Mouse (Mus musculus) E14TG2a.4 (cell line): ENCODE measurements at regions not wholly inside any gene's neighbourhood (a gene's known extent, or its start where the extent isn't known, plus 50 kb on each side); places are given as distances from the start of the nearest gene placed in this dataset.

ENCODE experiments used
- CTCF ChIP-seq: conservative IDR thresholded peaks from 2 replicates; pipeline ENCODE4 v1.5.1; 2014; ENCODE audit warnings: low read length
- POU5F1 ChIP-seq: IDR thresholded peaks from 2 replicates; pipeline ENCODE4 v1.6.1; 2014; ENCODE audit warnings: low read length, borderline replicate concordance

- TF ChIP-seq CTCF = no peak
- no peak for TF ChIP-seq POU5F1
Measured at GRCm38 (mm10) chr4:84192301-84192700, 482.8 kb downstream of the Bnc2 start.
